Mouse (Mus musculus): ENCODE results near the gene Prlh. TPM values are rescaled to one million over a fixed set of nuclear protein-coding genes. Genes with fewer than 3 reads are reported as not detected.

The Prlh gene
- polyA plus RNA-seq, 1 experiment from 2014 or later, result not detected

DNA sequence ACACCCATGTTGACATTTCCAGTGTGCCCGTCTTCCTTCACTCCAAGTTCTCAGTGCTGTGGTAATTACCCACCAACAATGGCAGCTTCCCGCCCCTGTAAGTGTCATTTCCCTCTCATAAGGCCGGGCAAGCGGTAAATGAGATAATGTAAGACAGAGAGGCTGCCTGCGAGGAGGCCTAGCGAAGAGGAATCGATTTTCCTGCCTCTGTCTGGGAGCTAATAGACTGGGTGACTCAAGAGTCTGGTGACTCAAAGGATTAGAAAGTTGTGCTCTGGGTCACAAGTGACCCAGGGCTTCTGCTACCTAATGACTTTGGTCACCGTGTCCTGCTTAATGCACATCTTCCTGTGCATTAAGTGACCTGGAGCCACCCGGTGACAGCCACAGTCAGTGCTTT is 15.9 kb upstream of the Prlh start:
- no peak for ATAC-seq (ENCODE audit: low FRiP score, low TSS enrichment)

DNA sequence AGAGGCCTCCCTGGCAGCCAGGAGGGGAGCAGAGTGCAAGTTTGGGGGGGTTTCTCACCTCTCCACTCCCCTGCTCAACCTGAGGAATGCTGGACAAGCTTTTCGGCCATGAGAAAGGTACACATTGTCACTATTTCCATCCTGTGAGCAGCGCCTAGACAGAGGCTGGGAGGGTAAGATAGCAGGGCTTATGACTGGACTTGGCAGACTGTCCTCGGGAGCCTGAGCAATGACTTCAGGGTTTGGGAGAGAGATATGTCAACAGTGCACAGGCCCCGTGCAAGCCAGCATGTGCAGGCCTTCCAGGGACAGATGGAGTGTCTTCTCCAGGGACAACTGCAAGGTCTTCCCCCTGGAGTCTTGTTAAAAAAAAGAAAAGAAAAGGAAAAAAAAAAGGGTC is 12.9 kb upstream of the Prlh start:
- Histone ChIP-seq H3K27me3 (ENCODE audit: control insufficient read depth, insufficient read depth, low read length) (no peaks in the 10 kb centered on the region), H3K36me3 (ENCODE audit: control insufficient read depth, insufficient read depth, low read length) (no peaks in the 10 kb centered on the region), H3K4me2 (ENCODE audit: low read length) (no peak overlapping the region), H3K9me3 (ENCODE audit: control insufficient read depth, low read length) (no peaks in the 10 kb centered on the region), H3K27ac (replicated peaks; ENCODE audit: low read depth, low read length) (no peak overlapping the region), H3K4me3 (replicated peaks; ENCODE audit: low read depth, low read length) (no peak overlapping the region), H3K4me1 (ENCODE audit: control insufficient read depth, insufficient read depth, low read length) (no peaks in the 10 kb centered on the region), H3K9ac (replicated peaks; ENCODE audit: low read length) (no peak overlapping the region)
- WGBS, result 87% methylated on average over 4 of the region's 4 CpGs
- no peak for ATAC-seq (ENCODE audit: low FRiP score, low TSS enrichment)
- no peak for DNase-seq

More for the DNA sequence above, 15.9 kb upstream of the Prlh start:
- Histone ChIP-seq H3K9me3 (ENCODE audit: control insufficient read depth, low read length) (no peaks in the 10 kb centered on the region), H3K27ac (replicated peaks; ENCODE audit: low read depth, low read length) (no peak overlapping the region), H3K4me3 (replicated peaks; ENCODE audit: low read depth, low read length) (no peak overlapping the region), H3K4me2 (ENCODE audit: low read length) (no peak overlapping the region), H3K27me3 (ENCODE audit: control insufficient read depth, insufficient read depth, low read length) (no peaks in the 10 kb centered on the region), H3K9ac (replicated peaks; ENCODE audit: low read length) (no peak overlapping the region), H3K36me3 (ENCODE audit: control insufficient read depth, insufficient read depth, low read length) (no peaks in the 10 kb centered on the region), H3K4me1 (ENCODE audit: control insufficient read depth, insufficient read depth, low read length) (no peaks in the 10 kb centered on the region)
- no peak for DNase-seq
- 67% methylated on average over 9 of the region's 9 CpGs for WGBS

DNA sequence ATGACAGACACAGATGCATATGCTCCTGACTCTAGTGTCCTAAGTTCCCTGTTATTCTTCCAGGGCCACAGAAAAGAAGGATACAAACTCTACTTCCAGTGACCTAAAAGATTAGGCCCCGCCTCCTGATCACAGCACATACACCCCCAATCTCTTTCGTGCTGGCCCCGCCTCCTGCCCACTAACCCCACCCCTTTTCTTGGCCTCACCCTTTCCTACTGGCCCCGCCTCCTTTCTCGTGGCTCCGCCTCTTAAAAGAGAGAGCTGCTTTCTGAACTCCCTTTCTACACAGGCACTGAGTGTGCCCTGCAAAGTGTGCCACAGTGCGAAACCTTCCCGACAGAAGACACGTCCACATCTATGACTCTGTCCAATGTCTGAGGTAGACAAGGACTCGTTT is 7.7 kb upstream of the Prlh start:
- WGBS, result 43% methylated on average over 10 of the region's 10 CpGs
- DNase-seq, result no peak

GRCm38 (mm10) chr1:90947252-90947651 is 5.7 kb upstream of the Prlh start:
- Histone ChIP-seq H3K27me3 (ENCODE audit: control insufficient read depth, insufficient read depth, low read length) (no peaks in the 10 kb centered on the region), H3K4me2 (ENCODE audit: low read length) (no peak overlapping the region), H3K36me3 (ENCODE audit: control insufficient read depth, insufficient read depth, low read length) (no peaks in the 10 kb centered on the region), H3K4me3 (replicated peaks; ENCODE audit: low read depth, low read length) (no peak overlapping the region), H3K4me1 (ENCODE audit: control insufficient read depth, insufficient read depth, low read length) (no peaks in the 10 kb centered on the region), H3K9me3 (ENCODE audit: control insufficient read depth, low read length) (no peaks in the 10 kb centered on the region), H3K9ac (replicated peaks; ENCODE audit: low read length) (no peak overlapping the region), H3K27ac (replicated peaks; ENCODE audit: low read depth, low read length) (no peak overlapping the region)
- 79% methylated on average over 2 of the region's 2 CpGs for WGBS
- DNase-seq, result no peak
- ATAC-seq (ENCODE audit: low FRiP score, low TSS enrichment), result no peak

More for the DNA sequence above, 7.7 kb upstream of the Prlh start:
- no peak overlapping the region for H3K9ac ChIP-seq (replicated peaks; ENCODE audit: low read length)
- no peak overlapping the region for H3K4me3 ChIP-seq (replicated peaks; ENCODE audit: low read depth, low read length)
- no peaks in the 10 kb centered on the region for H3K27me3 ChIP-seq (ENCODE audit: control insufficient read depth, insufficient read depth, low read length)
- no peaks in the 10 kb centered on the region for H3K36me3 ChIP-seq (ENCODE audit: control insufficient read depth, insufficient read depth, low read length)
- ATAC-seq (ENCODE audit: low FRiP score, low TSS enrichment), result no peak
- no peak overlapping the region for H3K4me2 ChIP-seq (ENCODE audit: low read length)
- H3K4me1 ChIP-seq (ENCODE audit: control insufficient read depth, insufficient read depth, low read length), result no peaks in the 10 kb centered on the region
- H3K9me3 ChIP-seq (ENCODE audit: control insufficient read depth, low read length), result no peaks in the 10 kb centered on the region
- H3K27ac ChIP-seq (replicated peaks; ENCODE audit: low read depth, low read length), result no peak overlapping the region

- H3K27me3 ChIP-seq (ENCODE audit: control insufficient read depth, insufficient read depth, low read length), result no peaks in the 10 kb centered on the region
- ATAC-seq (ENCODE audit: low FRiP score, low TSS enrichment) (no peak), DNase-seq (no peak)
- H3K9me3 ChIP-seq (ENCODE audit: control insufficient read depth, low read length), result no peaks in the 10 kb centered on the region
- 75% methylated on average over 9 of the region's 9 CpGs for WGBS
- no peaks in the 10 kb centered on the region for H3K36me3 ChIP-seq (ENCODE audit: control insufficient read depth, insufficient read depth, low read length)
- no peak overlapping the region for H3K4me2 ChIP-seq (ENCODE audit: low read length)
- H3K4me1 ChIP-seq (ENCODE audit: control insufficient read depth, insufficient read depth, low read length), result no peaks in the 10 kb centered on the region
- no peak overlapping the region for H3K9ac ChIP-seq (replicated peaks; ENCODE audit: low read length)
- H3K27ac ChIP-seq (replicated peaks; ENCODE audit: low read depth, low read length), result no peak overlapping the region
- no peak overlapping the region for H3K4me3 ChIP-seq (replicated peaks; ENCODE audit: low read depth, low read length)
These were observed 3.6 kb upstream of the Prlh start for GRCm38 (mm10) chr1:90949309-90949708.

DNA sequence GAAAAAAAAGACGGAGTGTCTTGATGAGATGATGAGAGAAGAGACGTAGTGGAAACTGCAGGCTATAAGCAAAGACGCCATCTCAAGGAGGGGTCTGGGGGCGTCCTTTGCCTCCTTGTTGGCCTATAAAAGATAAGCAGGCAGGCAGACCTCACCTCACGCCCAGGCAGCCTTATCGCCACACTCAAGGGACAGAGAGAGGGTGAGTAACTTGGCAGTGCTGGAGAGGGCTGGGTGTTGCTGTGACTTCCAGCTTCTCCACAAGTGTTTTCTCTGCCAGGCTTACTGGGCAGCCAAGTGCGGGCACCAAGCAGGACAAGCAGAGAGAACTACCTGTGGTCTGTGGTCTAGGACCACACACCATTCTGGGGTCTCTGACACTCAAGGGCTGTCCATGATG is 1.2 kb upstream of the Prlh start:
- H3K9ac ChIP-seq (replicated peaks; ENCODE audit: low read length), result no peak overlapping the region
- H3K4me1 ChIP-seq (ENCODE audit: control insufficient read depth, insufficient read depth, low read length), result no peaks in the 10 kb centered on the region
- H3K4me3 ChIP-seq (replicated peaks; ENCODE audit: low read depth, low read length), result no peak overlapping the region
- 82% methylated on average over 7 of the region's 7 CpGs for WGBS
- no peaks in the 10 kb centered on the region for H3K27me3 ChIP-seq (ENCODE audit: control insufficient read depth, insufficient read depth, low read length)
- no peaks in the 10 kb centered on the region for H3K9me3 ChIP-seq (ENCODE audit: control insufficient read depth, low read length)
- H3K4me2 ChIP-seq (ENCODE audit: low read length), result no peak overlapping the region
- H3K36me3 ChIP-seq (ENCODE audit: control insufficient read depth, insufficient read depth, low read length), result no peaks in the 10 kb centered on the region
- no peak for DNase-seq
- H3K27ac ChIP-seq (replicated peaks; ENCODE audit: low read depth, low read length), result no peak overlapping the region
- no peak for ATAC-seq (ENCODE audit: low FRiP score, low TSS enrichment)

- WGBS, result 73% methylated on average over 11 of the region's 11 CpGs
These were observed 780 bp downstream of the Prlh start for GRCm38 (mm10) chr1:90953688-90954087.

GRCm38 (mm10) chr1:90956245-90957096 is 3.6 kb downstream of the Prlh start:
- peak; percentile 90 for DNase-seq
- Histone ChIP-seq H3K4me1 (ENCODE audit: control insufficient read depth, insufficient read depth, low read length) (no peaks in the 10 kb centered on the region), H3K27me3 (ENCODE audit: control insufficient read depth, insufficient read depth, low read length) (no peaks in the 10 kb centered on the region), H3K4me2 (ENCODE audit: low read length) (no peak overlapping the region), H3K9me3 (ENCODE audit: control insufficient read depth, low read length) (no peaks in the 10 kb centered on the region), H3K9ac (replicated peaks; ENCODE audit: low read length) (no peak overlapping the region), H3K4me3 (replicated peaks; ENCODE audit: low read depth, low read length) (no peak overlapping the region), H3K27ac (replicated peaks; ENCODE audit: low read depth, low read length) (no peak overlapping the region), H3K36me3 (ENCODE audit: control insufficient read depth, insufficient read depth, low read length) (no peaks in the 10 kb centered on the region)
- 35% methylated on average over 7 of the region's 7 CpGs for WGBS
- ATAC-seq (ENCODE audit: low FRiP score, low TSS enrichment), result no peak

More at GRCm38 (mm10) chr1:90953688-90954087, 780 bp downstream of the Prlh start:
- no peak overlapping the region for H3K4me3 ChIP-seq (replicated peaks; ENCODE audit: low read depth, low read length)
- H3K9ac ChIP-seq (replicated peaks; ENCODE audit: low read length), result no peak overlapping the region
- H3K4me1 ChIP-seq (ENCODE audit: control insufficient read depth, insufficient read depth, low read length), result no peaks in the 10 kb centered on the region
- DNase-seq (peak; percentile 29), ATAC-seq (ENCODE audit: low FRiP score, low TSS enrichment) (no peak)
- H3K4me2 ChIP-seq (ENCODE audit: low read length), result no peak overlapping the region
- no peaks in the 10 kb centered on the region for H3K36me3 ChIP-seq (ENCODE audit: control insufficient read depth, insufficient read depth, low read length)
- H3K27ac ChIP-seq (replicated peaks; ENCODE audit: low read depth, low read length), result no peak overlapping the region
- H3K27me3 ChIP-seq (ENCODE audit: control insufficient read depth, insufficient read depth, low read length), result no peaks in the 10 kb centered on the region
- no peaks in the 10 kb centered on the region for H3K9me3 ChIP-seq (ENCODE audit: control insufficient read depth, low read length)

DNA sequence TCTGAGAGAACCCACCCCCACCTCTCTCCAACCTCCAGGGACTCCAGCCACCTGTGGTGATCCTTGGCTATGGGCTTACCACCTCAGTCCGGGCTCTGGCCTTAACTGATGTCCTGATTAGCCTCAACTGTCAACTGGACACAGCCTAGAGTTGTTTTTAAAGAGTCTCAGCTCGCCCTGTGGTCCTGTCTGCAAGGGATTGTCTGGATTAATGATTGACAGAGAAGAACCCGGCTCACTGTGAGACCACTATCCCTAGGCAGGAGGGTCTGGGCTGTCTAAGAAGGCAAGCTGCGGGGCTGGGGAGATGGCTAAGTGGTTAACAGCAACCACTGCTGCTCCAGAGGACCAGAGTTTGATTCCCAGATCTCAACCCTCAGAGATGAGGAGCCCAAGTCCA is 9.6 kb downstream of the Prlh start:
- Histone ChIP-seq H3K27me3 (ENCODE audit: control insufficient read depth, insufficient read depth, low read length) (no peaks in the 10 kb centered on the region), H3K9me3 (ENCODE audit: control insufficient read depth, low read length) (no peaks in the 10 kb centered on the region), H3K27ac (replicated peaks; ENCODE audit: low read depth, low read length) (no peak overlapping the region), H3K4me3 (replicated peaks; ENCODE audit: low read depth, low read length) (no peak overlapping the region), H3K36me3 (ENCODE audit: control insufficient read depth, insufficient read depth, low read length) (no peaks in the 10 kb centered on the region), H3K4me2 (ENCODE audit: low read length) (no peak overlapping the region), H3K4me1 (ENCODE audit: control insufficient read depth, insufficient read depth, low read length) (no peaks in the 10 kb centered on the region), H3K9ac (replicated peaks; ENCODE audit: low read length) (no peak overlapping the region)
- WGBS, result 37% methylated on average over 4 of the region's 4 CpGs
- ATAC-seq (ENCODE audit: low FRiP score, low TSS enrichment), result no peak
- DNase-seq, result no peak
